Mouse (Mus musculus): ENCODE measurements around the gene Cep44. TPM values are rescaled to one million over a fixed set of nuclear protein-coding genes. Genes with fewer than 3 reads are reported as not detected.

Gene Cep44
- polyA plus RNA-seq, 1 experiment from 2014 or later, result 24.5 TPM

DNA sequence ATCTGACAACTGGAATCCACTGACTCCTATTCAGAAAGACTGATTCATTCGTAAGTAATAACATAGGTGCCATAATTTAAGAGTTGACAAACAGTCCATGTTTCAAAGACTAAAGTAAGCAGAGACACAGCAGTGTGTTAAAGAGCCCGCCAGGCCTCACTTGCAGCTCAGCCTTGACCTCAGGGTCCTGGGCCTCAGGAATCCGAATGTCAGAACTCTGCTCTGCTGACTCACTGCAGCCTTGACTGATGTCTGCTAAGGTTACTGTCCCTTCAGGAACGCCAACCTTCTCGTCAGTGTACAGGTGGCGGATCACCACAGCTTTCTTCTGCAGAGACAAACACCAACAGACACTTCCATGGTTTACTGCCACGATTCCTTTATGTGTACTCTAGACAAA is 10.1 kb downstream of the Cep44 start:
- no peak overlapping the region for H3K4me2 ChIP-seq
- no peak overlapping the region for H3K4me3 ChIP-seq
- peaks cover 38% of the 10 kb centered on the region for H3K36me3 ChIP-seq
- no peak overlapping the region for H3K9ac ChIP-seq
- H3K4me1 ChIP-seq (replicated peaks), result no peaks in the 10 kb centered on the region
- H3K27me3 ChIP-seq, result no peaks in the 10 kb centered on the region
- H3K9me3 ChIP-seq, result no peaks in the 10 kb centered on the region
- ATAC-seq (ENCODE audit: low FRiP score, low read depth), result no peak
- WGBS, result 95% methylated on average over 7 of the region's 7 CpGs
- no peak overlapping the region for H3K27ac ChIP-seq (replicated peaks)

DNA sequence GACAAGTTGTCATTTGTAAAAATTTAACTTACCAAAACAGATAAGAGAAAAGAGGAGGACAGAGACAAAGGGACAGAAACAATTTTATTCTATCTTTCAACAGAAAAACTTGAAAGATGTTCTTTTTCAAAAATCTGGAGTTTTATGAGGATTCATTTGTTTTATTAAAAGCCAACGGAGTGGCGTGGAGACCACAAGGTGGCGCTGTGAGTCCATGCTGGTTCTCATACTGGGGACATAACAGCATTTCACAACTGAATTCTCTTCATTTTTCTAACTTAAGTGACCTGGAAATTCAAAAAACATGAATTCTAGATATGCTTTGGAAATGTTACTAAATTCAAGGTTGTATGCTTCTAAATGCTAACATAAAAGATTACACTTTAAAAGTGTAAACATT is 20.5 kb downstream of the Cep44 start:
- WGBS, result 6% methylated on average over 3 of the region's 3 CpGs
- no peaks in the 10 kb centered on the region for H3K9me3 ChIP-seq
- ATAC-seq (ENCODE audit: low FRiP score, low read depth), result no peak

DNA sequence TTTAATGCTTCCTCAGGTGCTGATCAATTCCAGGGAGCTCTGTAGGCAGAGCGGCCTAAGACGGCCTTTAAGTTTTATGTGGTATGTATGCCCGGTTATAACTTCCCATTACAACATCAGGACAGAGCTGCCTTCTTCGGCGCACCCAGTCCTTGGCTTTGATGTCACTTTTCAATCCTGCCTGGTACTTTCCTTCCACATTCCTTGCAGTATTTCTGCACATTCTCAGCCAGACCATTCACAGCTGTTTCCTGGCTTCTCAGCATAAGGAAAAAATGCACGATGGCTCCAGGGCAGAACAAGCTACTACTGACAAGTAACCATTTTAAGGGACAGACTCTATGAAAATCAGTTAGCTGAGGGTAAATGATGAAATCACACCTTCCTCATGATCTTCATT is 22.0 kb downstream of the Cep44 start:
- ATAC-seq (ENCODE audit: low FRiP score, low read depth), result no peak
- Histone ChIP-seq H3K36me3 (0 out of 2 replicates have a peak, but pooled peaks cover 3% of the 10 kb centered on the region), H3K27ac (replicated peaks) (no peak overlapping the region), H3K4me3 (no peak overlapping the region), H3K9me3 (no peaks in the 10 kb centered on the region), H3K27me3 (no peaks in the 10 kb centered on the region), H3K4me1 (replicated peaks) (no peaks in the 10 kb centered on the region), H3K4me2 (no peak overlapping the region), H3K9ac (no peak overlapping the region)
- WGBS, result 90% methylated on average over 6 of the region's 6 CpGs

More for the DNA sequence above, 20.5 kb downstream of the Cep44 start:
- Histone ChIP-seq H3K4me1 (replicated peaks) (no peaks in the 10 kb centered on the region), H3K27me3 (no peaks in the 10 kb centered on the region), H3K4me2 (no peak overlapping the region), H3K36me3 (0 out of 2 replicates have a peak, but pooled peaks cover 3% of the 10 kb centered on the region), H3K4me3 (no peak overlapping the region), H3K9ac (no peak overlapping the region), H3K27ac (replicated peaks) (no peak overlapping the region)

- WGBS, result 89% methylated on average over 4 of the region's 4 CpGs
- no peaks in the 10 kb centered on the region for H3K4me1 ChIP-seq (replicated peaks)
- H3K27ac ChIP-seq (replicated peaks), result no peak overlapping the region
- H3K36me3 ChIP-seq, result no peaks in the 10 kb centered on the region
- H3K9me3 ChIP-seq, result no peaks in the 10 kb centered on the region
- no peak overlapping the region for H3K9ac ChIP-seq
- no peak for ATAC-seq (ENCODE audit: low FRiP score, low read depth)
- H3K4me2 ChIP-seq, result no peak overlapping the region
- no peak overlapping the region for H3K4me3 ChIP-seq
- no peaks in the 10 kb centered on the region for H3K27me3 ChIP-seq
These were observed 29.8 kb downstream of the Cep44 start for GRCm38 (mm10) chr8:56521051-56521450.

GRCm38 (mm10) chr8:56520249-56520648 is 30.6 kb downstream of the Cep44 start:
- H3K36me3 ChIP-seq, result no peaks in the 10 kb centered on the region
- H3K9me3 ChIP-seq, result no peaks in the 10 kb centered on the region
- 84% methylated on average over 2 of the region's 2 CpGs for WGBS
- no peak overlapping the region for H3K4me2 ChIP-seq
- H3K27me3 ChIP-seq, result no peaks in the 10 kb centered on the region
- no peak overlapping the region for H3K9ac ChIP-seq
- H3K4me3 ChIP-seq, result no peak overlapping the region
- no peak for ATAC-seq (ENCODE audit: low FRiP score, low read depth)
- no peak overlapping the region for H3K27ac ChIP-seq (replicated peaks)
- no peaks in the 10 kb centered on the region for H3K4me1 ChIP-seq (replicated peaks)

- H3K4me1 ChIP-seq (replicated peaks), result no peaks in the 10 kb centered on the region
- no peak overlapping the region for H3K9ac ChIP-seq
- no peaks in the 10 kb centered on the region for H3K9me3 ChIP-seq
- no peak overlapping the region for H3K4me2 ChIP-seq
- WGBS, result 79% methylated on average over 6 of the region's 6 CpGs
- no peak for ATAC-seq (ENCODE audit: low FRiP score, low read depth)
- no peak overlapping the region for H3K4me3 ChIP-seq
- no peaks in the 10 kb centered on the region for H3K36me3 ChIP-seq
- no peaks in the 10 kb centered on the region for H3K27me3 ChIP-seq
- H3K27ac ChIP-seq (replicated peaks), result no peak overlapping the region
These were observed 32.0 kb downstream of the Cep44 start for GRCm38 (mm10) chr8:56518848-56519247.

- H3K9ac ChIP-seq, result no peak overlapping the region
- no peaks in the 10 kb centered on the region for H3K27me3 ChIP-seq
- WGBS, result 76% methylated on average over 4 of the region's 4 CpGs
- H3K4me1 ChIP-seq (replicated peaks), result no peaks in the 10 kb centered on the region
- no peaks in the 10 kb centered on the region for H3K36me3 ChIP-seq
- no peaks in the 10 kb centered on the region for H3K9me3 ChIP-seq
- H3K4me2 ChIP-seq, result no peak overlapping the region
- no peak overlapping the region for H3K27ac ChIP-seq (replicated peaks)
- ATAC-seq (ENCODE audit: low FRiP score, low read depth), result no peak
- H3K4me3 ChIP-seq, result no peak overlapping the region
These were observed 41.8 kb downstream of the Cep44 start for GRCm38 (mm10) chr8:56508952-56509479.

DNA sequence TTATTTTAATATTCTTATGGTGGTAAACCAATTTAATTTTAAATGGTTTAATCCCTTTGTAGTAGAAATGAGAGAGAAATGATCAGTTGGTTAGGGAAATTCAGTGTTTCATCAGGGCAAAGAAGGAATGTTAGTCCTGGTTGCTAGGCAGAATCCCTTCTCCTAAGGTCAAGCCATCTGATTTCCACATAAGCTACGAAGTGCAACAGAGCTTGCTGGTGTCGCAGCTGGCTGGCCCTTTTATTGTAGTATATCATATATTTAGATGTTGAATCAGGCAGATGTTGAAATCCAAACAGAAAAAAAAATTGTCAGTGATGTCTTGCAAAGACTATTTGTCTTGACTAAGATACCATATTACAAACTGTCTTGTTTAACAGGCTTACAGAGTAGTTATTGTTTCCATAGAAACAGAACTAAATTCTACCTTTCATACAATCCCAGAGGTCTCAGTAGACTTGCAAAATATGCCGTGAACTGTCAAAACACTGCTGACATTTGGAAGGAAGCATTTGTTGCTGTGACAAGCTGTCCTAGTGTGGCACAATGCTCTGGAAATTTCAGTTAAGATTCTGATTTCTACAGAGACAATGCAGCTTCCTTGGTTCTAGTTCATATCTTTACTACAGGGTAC is 42.4 kb downstream of the Cep44 start:
- H3K4me1 ChIP-seq (replicated peaks), result no peaks in the 10 kb centered on the region
- no peak overlapping the region for H3K4me2 ChIP-seq
- ATAC-seq (ENCODE audit: low FRiP score, low read depth), result peak; percentile 30; the same call in 1 of the 2 replicates
- H3K9me3 ChIP-seq, result no peaks in the 10 kb centered on the region
- no peaks in the 10 kb centered on the region for H3K27me3 ChIP-seq
- no peak overlapping the region for H3K9ac ChIP-seq
- no peak overlapping the region for H3K4me3 ChIP-seq
- no peaks in the 10 kb centered on the region for H3K36me3 ChIP-seq
- no peak overlapping the region for H3K27ac ChIP-seq (replicated peaks)
- 57% methylated on average over 3 of the region's 3 CpGs for WGBS

- Histone ChIP-seq H3K4me1 (replicated peaks) (no peaks in the 10 kb centered on the region), H3K4me2 (no peak overlapping the region), H3K9me3 (no peaks in the 10 kb centered on the region)
These were observed 48.9 kb downstream of the Cep44 start for GRCm38 (mm10) chr8:56501911-56502310.

DNA sequence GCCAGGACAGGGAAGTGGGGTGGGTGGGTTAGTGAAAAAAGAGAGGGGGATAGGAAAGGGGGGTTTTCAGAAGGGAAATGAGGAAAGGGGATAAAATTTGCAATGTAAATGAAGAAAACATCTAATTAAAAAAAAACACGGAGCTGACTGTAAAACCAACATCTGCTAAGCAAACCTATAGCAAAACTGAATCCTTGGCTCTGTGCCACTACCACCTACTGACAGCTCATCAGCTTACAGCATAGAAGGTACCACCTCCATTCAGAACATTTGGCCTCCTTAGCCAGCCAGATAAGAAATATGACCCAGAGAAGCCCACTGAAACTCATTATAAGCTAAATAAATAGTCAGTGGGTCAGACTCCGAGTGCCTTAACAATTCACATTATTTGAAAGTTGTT is 61.4 kb downstream of the Cep44 start:
- no peak for ATAC-seq (ENCODE audit: low FRiP score, low read depth)
- Histone ChIP-seq H3K4me3 (no peak overlapping the region), H3K4me1 (replicated peaks) (no peaks in the 10 kb centered on the region), H3K27me3 (no peaks in the 10 kb centered on the region), H3K4me2 (no peak overlapping the region), H3K36me3 (no peaks in the 10 kb centered on the region), H3K9me3 (no peaks in the 10 kb centered on the region), H3K27ac (replicated peaks) (no peak overlapping the region), H3K9ac (no peak overlapping the region)
- WGBS, result 50% methylated on average over 2 of the region's 2 CpGs

More at GRCm38 (mm10) chr8:56501911-56502310, 48.9 kb downstream of the Cep44 start:
- Histone ChIP-seq H3K27ac (replicated peaks) (no peak overlapping the region), H3K4me3 (no peak overlapping the region), H3K27me3 (no peaks in the 10 kb centered on the region), H3K36me3 (no peaks in the 10 kb centered on the region), H3K9ac (no peak overlapping the region)
- no peak for ATAC-seq (ENCODE audit: low FRiP score, low read depth)

GRCm38 (mm10) chr8:56486006-56486405 is 64.8 kb downstream of the Cep44 start:
- Histone ChIP-seq H3K4me3 (no peak overlapping the region), H3K9ac (no peak overlapping the region), H3K9me3 (no peaks in the 10 kb centered on the region), H3K36me3 (no peaks in the 10 kb centered on the region), H3K27ac (replicated peaks) (no peak overlapping the region), H3K4me1 (replicated peaks) (no peaks in the 10 kb centered on the region), H3K27me3 (no peaks in the 10 kb centered on the region), H3K4me2 (0 out of 2 replicates have a peak overlapping the region, but pooled peaks have one; percentile 24)
- no peak for ATAC-seq (ENCODE audit: low FRiP score, low read depth)
- 36% methylated on average over 3 of the region's 3 CpGs for WGBS
